Mouse (Mus musculus) mesoderm, embryonic 11.5 days (tissue): ENCODE data around the gene Ypel1.

Experiments used
- DNase-seq: peaks from one replicate; pipeline ENCODE4 v3.0.0-alpha.2; 2012; ENCODE audit warnings: low read depth, low spot score

The Ypel1 gene

GRCm38 (mm10) chr16:17086669-17087193, 17.2 kb downstream of the Ypel1 start:
- DNase-seq, result no peak

- DNase-seq, result no peak
These were observed 18.9 kb downstream of the Ypel1 start for GRCm38 (mm10) chr16:17088346-17088745.

GRCm38 (mm10) chr16:17096938-17097337, 27.4 kb downstream of the Ypel1 start:
- no peak for DNase-seq

DNA sequence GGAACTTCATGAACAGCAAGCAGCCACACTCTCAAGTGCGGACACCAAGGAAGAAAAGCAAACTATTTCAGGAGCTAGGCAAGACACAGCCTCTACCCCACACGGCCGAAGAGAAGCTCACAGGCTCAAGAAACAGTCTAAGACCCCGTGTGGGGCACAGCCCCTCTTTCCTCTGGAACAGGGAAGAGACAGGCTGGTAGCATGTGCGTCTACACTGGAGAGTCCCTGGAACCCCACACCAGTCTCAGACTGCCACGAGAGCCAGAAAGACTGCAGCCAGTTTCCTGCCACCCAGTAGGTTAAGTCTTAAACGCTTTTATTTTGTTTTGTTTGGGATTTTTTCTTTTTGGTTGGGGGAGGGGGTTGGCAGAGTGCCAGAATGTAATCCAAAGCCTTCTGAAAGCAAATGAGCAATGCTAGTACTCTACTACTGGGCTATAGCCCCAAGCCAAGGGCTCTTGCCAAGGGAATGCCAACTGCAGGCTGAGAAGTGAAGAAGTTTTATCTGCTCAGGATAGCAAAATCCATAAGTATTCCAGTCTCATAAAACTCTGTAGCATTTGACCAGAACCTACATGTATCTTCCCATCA, 33.2 kb downstream of the Ypel1 start:
- DNase-seq, result no peak

DNA sequence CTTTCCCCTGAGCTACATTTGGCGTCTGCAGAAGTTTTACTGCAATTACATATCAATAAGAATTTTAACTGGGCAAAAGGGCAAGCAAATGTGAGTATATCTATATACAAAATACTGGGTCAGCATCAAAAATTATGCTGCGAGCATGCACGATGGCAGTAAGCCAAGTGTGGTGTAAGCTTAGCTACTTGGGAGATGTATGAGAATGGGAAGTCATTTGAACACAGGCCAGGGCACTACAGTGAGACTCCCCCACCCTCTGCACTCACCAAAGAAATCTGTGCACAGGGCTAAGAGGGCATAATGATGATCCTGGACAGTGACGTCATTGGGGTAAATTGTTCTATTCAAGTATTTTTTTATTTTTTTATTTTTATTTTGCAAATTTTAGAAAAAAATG, 35.1 kb downstream of the Ypel1 start:
- DNase-seq, result no peak

DNA sequence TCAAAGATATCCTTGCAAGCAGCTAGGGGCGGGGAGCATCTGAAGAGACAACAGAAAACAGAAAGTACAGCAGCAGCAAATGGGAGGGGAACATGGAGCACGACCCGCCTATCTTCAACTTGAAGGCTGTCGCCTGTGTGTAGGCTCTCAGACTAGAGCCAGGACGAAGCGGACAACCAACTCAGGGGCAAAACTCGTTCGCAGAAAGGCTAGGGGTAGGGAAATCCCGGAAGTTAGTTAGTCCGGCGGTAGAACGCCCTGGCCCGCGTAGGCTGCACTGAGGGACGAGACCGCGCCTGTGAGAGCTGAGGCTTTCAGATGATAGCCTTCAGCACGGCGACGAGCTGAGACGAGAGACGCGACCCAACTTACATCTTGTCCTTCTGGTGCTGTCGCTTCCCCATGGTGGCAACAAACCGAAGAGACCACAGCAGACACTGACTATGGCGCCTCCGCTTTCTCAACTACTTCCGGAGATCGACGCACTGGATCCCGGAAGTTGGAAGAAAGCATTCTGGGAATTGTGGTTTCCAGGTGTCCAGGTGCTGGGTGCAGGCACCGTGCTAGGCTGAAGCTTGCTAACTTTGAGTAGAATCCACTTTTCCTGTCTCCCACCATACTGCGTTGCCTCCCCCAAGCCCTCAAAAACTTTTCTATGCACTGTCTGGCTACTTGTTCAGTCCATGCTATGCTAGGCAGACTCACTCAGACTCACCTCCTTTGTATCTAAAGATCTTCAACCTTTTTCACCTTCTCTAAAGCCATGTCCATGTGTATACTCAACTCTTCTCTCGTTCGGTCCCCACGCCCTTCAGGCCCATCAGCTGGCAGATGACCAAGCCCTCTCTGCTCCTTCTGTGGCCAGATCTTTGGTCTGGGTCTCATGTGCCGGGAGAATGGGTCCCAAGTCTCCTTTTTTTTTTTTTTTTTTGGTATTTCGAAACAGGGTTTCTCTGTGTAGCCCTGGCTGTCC, 41.6 kb downstream of the Ypel1 start, which contains the start of gene Ppil2:
TSS of gene Ppil2 (minus strand) at position 487 of the 973 bp plus-strand sequence.
- DNase-seq, result peak; percentile 79

GRCm38 (mm10) chr16:17117309-17117799, 47.9 kb downstream of the Ypel1 start:
- DNase-seq, result no peak

- DNase-seq, result no peak
These were observed 52.1 kb downstream of the Ypel1 start for GRCm38 (mm10) chr16:17121569-17121968.

GRCm38 (mm10) chr16:17124119-17124870, 54.8 kb downstream of the Ypel1 start:
- peak; percentile 85 for DNase-seq

- DNase-seq, result peak; percentile 92
These were observed 55.5 kb downstream of the Ypel1 start, which contains the start of gene 2610318N02Rik for GRCm38 (mm10) chr16:17124871-17125520. 2610318N02Rik (minus strand) TSS chr16:17125167.

GRCm38 (mm10) chr16:17127292-17127691, 57.8 kb downstream of the Ypel1 start:
- DNase-seq, result peak; percentile 35

- DNase-seq, result peak; percentile 25
These were observed 61.9 kb downstream of the Ypel1 start for GRCm38 (mm10) chr16:17131191-17132088.

GRCm38 (mm10) chr16:17132089-17132905, 62.8 kb downstream of the Ypel1 start, which contains the start of gene Sdf2l1:
Sdf2l1 (minus strand) TSS chr16:17132383.
- peak; percentile 98 for DNase-seq

DNA sequence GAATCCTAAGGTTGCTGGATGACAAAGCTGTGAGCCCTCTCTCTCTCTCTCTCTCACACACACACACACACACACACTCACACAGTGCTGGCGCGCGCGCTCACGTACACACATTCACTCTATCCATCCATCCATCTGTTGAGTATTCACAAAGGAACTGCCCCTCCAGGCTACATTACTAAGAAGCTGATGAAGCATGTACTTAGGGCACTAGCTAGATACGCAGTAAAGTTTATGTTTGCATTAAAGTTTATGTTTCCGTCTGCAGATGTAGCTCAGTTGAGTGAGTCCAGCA, 63.4 kb downstream of the Ypel1 start:
- peak; percentile 9 for DNase-seq
